Comparison of ENCODE assay signal across 25 mouse cellular contexts in the genomic region with DNA sequence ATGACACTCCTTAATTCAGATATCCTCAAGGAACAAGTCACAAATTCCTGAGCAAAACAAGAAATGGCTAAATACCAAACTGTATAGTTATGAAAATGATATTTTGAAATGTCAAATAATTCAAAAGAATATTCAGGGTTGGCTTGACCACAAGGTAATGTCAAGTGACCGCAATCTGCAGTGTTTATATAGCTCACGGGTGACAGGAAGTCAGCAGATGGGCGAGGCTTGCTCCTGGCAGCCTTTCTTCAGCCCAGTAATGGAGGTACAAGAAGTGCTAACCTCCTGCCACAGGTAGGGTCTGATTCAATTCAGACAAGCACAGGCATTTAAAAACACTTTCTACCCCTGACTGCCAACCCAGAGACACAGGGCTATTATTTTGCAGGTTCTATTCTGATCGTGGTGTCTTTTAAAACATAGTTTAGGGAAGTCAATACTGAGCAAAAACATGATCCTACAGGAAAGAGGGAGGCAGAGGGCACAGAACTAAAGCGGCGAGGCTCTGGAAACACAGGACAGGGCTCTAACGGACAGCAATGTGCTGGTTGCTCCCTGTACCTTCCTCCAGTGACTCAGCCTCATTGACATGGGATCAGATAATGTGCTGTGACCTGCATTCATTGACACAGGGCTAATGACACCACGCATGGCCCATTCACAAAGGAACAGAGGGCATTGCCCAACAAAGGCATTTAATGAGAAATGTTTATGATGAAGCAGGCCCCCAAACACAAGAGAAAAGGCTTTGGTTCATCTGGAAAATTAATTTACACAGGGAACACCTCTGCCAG.
A peak's percentile ranks its signal among the peaks of the same experiment; 100 is the strongest.
DNase-seq lines count a peak whose midpoint lies in the region; ATAC-seq and TF ChIP-seq lines count a peak whose summit lies in the region.
"Had no signal": no experiment of that assay in that cellular context is flagged by ENCODE, and none has a peak within 500 bp of the region (broad histone marks: within the 10 kb centered on the region; RNA-seq: fewer than 3 reads in every experiment).

No protein-coding gene starts in this region.

- H3K9me3 ChIP-seq in midbrain, embryonic 11.5 days (ENCODE audit: control insufficient read depth, low read length), result no peaks in the 10 kb centered on the region
- no peaks in the 10 kb centered on the region for H3K9me3 ChIP-seq in midbrain, postnatal 0 days (ENCODE audit: low read length)
- H3K9me3 ChIP-seq in lung, embryonic 14.5 days (ENCODE audit: low read depth, low read length), result no peaks in the 10 kb centered on the region
- H3K9me3 ChIP-seq: embryonic facial prominence, embryonic 13.5 days; forebrain, embryonic 12.5 days; heart, embryonic 15.5 days; hindbrain, embryonic 13.5 days; limb, embryonic 10.5 days; liver, embryonic 15.5 days; midbrain, embryonic 15.5 days; neural tube, embryonic 13.5 days; stomach, embryonic 15.5 days had no signal

- DNase-seq in midbrain, embryonic 11.5 days (ENCODE audit: low spot score, missing footprints), result peak; percentile 61
- DNase-seq in midbrain, postnatal 0 days (ENCODE audit: low spot score), result no peak
- DNase-seq in lung, embryonic 14.5 days, result no peak
- no peak for DNase-seq in c-Kit-positive CD71-positive TER-119-positive erythroid progenitor cells, embryonic 14.5 days (ENCODE audit: low spot score)
- no peak for DNase-seq in spleen, adult 18-20 months
- no peak for DNase-seq in left cerebral cortex, postnatal 10 days (ENCODE audit: extremely low spot score in 1 of 2, low spot score in 2 of 2)
- DNase-seq: cerebellum, adult 18-20 months; cerebellum, postnatal 14 days; heart, postnatal 36 days; right cerebral cortex, adult 18-20 months; right cerebral cortex, postnatal 4 days; thymus, adult 18-20 months had no signal

- H3K9ac ChIP-seq in midbrain, embryonic 11.5 days (ENCODE audit: low read length), result no peak overlapping the region
- H3K9ac ChIP-seq in midbrain, postnatal 0 days (replicated peaks; ENCODE audit: low read length, poor library complexity, severe bottlenecking), result no peak overlapping the region
- no peak overlapping the region for H3K9ac ChIP-seq in lung, embryonic 14.5 days
- H3K9ac ChIP-seq: embryonic facial prominence, embryonic 13.5 days; forebrain, embryonic 12.5 days; heart, embryonic 15.5 days; hindbrain, embryonic 13.5 days; liver, embryonic 15.5 days; midbrain, embryonic 15.5 days; neural tube, embryonic 13.5 days; stomach, embryonic 15.5 days had no signal

- WGBS in midbrain, embryonic 11.5 days, result 84% methylated on average over 8 of the region's 8 CpGs
- WGBS in midbrain, postnatal 0 days, result 83% methylated on average over 8 of the region's 8 CpGs
- WGBS in lung, embryonic 14.5 days, result 79% methylated on average over 8 of the region's 8 CpGs

- ATAC-seq in midbrain, embryonic 11.5 days (ENCODE audit: low FRiP score), result no peak
- ATAC-seq in midbrain, postnatal 0 days (ENCODE audit: low FRiP score), result no peak
- ATAC-seq in lung, embryonic 14.5 days (ENCODE audit: insufficient read depth), result no peak
- ATAC-seq in megakaryocyte, adult 5-6 weeks (ENCODE audit: poor library complexity, severe bottlenecking), result 0 out of 2 replicates have a peak, but pooled peaks have one; percentile 22
- ATAC-seq: midbrain, embryonic 15.5 days had no signal

- no peak overlapping the region for H3K4me2 ChIP-seq in midbrain, embryonic 11.5 days
- no peak overlapping the region for H3K4me2 ChIP-seq in midbrain, postnatal 0 days (ENCODE audit: low read depth, low read length, poor library complexity, severe bottlenecking)
- no peak overlapping the region for H3K4me2 ChIP-seq in lung, embryonic 14.5 days
- H3K4me2 ChIP-seq: embryonic facial prominence, embryonic 13.5 days; forebrain, embryonic 12.5 days; heart, embryonic 15.5 days; hindbrain, embryonic 13.5 days; liver, embryonic 15.5 days; midbrain, embryonic 15.5 days; neural tube, embryonic 13.5 days; stomach, embryonic 15.5 days had no signal

- intact Hi-C loops in left cerebral cortex, postnatal 10 days (cut with DNase I), result no loop called here

- H3K27me3 ChIP-seq in midbrain, embryonic 11.5 days (ENCODE audit: control insufficient read depth, insufficient read depth, low read length), result no peaks in the 10 kb centered on the region
- no peaks in the 10 kb centered on the region for H3K27me3 ChIP-seq in midbrain, postnatal 0 days (ENCODE audit: insufficient read depth, low read length)
- H3K27me3 ChIP-seq in lung, embryonic 14.5 days (ENCODE audit: insufficient read depth, low read length), result no peaks in the 10 kb centered on the region
- H3K27me3 ChIP-seq: embryonic facial prominence, embryonic 13.5 days; forebrain, embryonic 12.5 days; heart, embryonic 15.5 days; hindbrain, embryonic 13.5 days; liver, embryonic 15.5 days; midbrain, embryonic 15.5 days; neural tube, embryonic 13.5 days; stomach, embryonic 15.5 days had no signal

- no peak overlapping the region for H3K27ac ChIP-seq in midbrain, embryonic 11.5 days (ENCODE audit: low read depth, low read length)
- no peak overlapping the region for H3K27ac ChIP-seq in midbrain, postnatal 0 days (ENCODE audit: low read depth, low read length)
- peak overlapping the region; percentile 24; the same call in 1 of the 2 replicates for H3K27ac ChIP-seq in lung, embryonic 14.5 days (ENCODE audit: low read depth)
- H3K27ac ChIP-seq: embryonic facial prominence, embryonic 13.5 days; forebrain, embryonic 12.5 days; heart, embryonic 15.5 days; hindbrain, embryonic 13.5 days; left cerebral cortex, adult 2 months; limb, embryonic 10.5 days; liver, embryonic 15.5 days; midbrain, embryonic 15.5 days; neural tube, embryonic 13.5 days; stomach, embryonic 15.5 days had no signal

- H3K36me3 ChIP-seq in midbrain, embryonic 11.5 days (ENCODE audit: control insufficient read depth, insufficient read depth, low read length), result peaks cover 4% of the 10 kb centered on the region; the same call in 1 of the 2 replicates
- peaks cover 14% of the 10 kb centered on the region for H3K36me3 ChIP-seq in midbrain, postnatal 0 days (ENCODE audit: insufficient read depth, low read length)
- peaks cover 100% of the 10 kb centered on the region for H3K36me3 ChIP-seq in lung, embryonic 14.5 days (ENCODE audit: insufficient read depth)
- H3K36me3 ChIP-seq: midbrain, embryonic 15.5 days had no signal

- no peak overlapping the region for H3K4me3 ChIP-seq in midbrain, embryonic 11.5 days (ENCODE audit: low read depth, low read length)
- H3K4me3 ChIP-seq in midbrain, postnatal 0 days (ENCODE audit: low read depth, low read length), result no peak overlapping the region
- no peak overlapping the region for H3K4me3 ChIP-seq in lung, embryonic 14.5 days (ENCODE audit: low read depth, low read length)
- H3K4me3 ChIP-seq: embryonic facial prominence, embryonic 13.5 days; erythroblast, embryonic 14.5 days; forebrain, embryonic 12.5 days; heart, embryonic 15.5 days; hindbrain, embryonic 13.5 days; left cerebral cortex, adult 2 months; limb, embryonic 10.5 days; liver, embryonic 15.5 days; midbrain, embryonic 15.5 days; myocyte; neural tube, embryonic 13.5 days; stomach, embryonic 15.5 days had no signal

- H3K4me1 ChIP-seq in midbrain, embryonic 11.5 days (ENCODE audit: control insufficient read depth, insufficient read depth, low read length), result no peaks in the 10 kb centered on the region
- no peaks in the 10 kb centered on the region for H3K4me1 ChIP-seq in midbrain, postnatal 0 days (ENCODE audit: insufficient read depth, low read length)
- H3K4me1 ChIP-seq in lung, embryonic 14.5 days (ENCODE audit: insufficient read depth), result no peaks in the 10 kb centered on the region
- H3K4me1 ChIP-seq: embryonic facial prominence, embryonic 13.5 days; heart, embryonic 15.5 days; hindbrain, embryonic 13.5 days; limb, embryonic 10.5 days; liver, embryonic 15.5 days; midbrain, embryonic 15.5 days; neural tube, embryonic 13.5 days; stomach, embryonic 15.5 days had no signal

- TF ChIP-seq CTCF in midbrain, postnatal 0 days (IDR thresholded peaks at IDR 0.05), result no peak
- TF ChIP-seq CTCF in lung, embryonic 14.5 days (IDR thresholded peaks at IDR 0.05; ENCODE audit: low read depth), result no peak
